Mouse (Mus musculus): ENCODE results near the gene Eng.

GRCm38 (mm10) chr2:32636617-32637016, 9.8 kb upstream of the Eng start:
- TF ChIP-seq POLR2A (IDR thresholded peaks at IDR 0.05; ENCODE audit: borderline replicate concordance, extremely low read depth, insufficient read depth, insufficient read length, poor library complexity, severe bottlenecking) (no peak), CTCF (IDR thresholded peaks at IDR 0.05; ENCODE audit: borderline replicate concordance, extremely low read depth, insufficient read depth, insufficient read length) (no peak)

All from brain, embryonic 14.5 days (tissue).